Mouse (Mus musculus) hindbrain, embryonic 11.5 days (tissue): ENCODE results near the gene Ncbp3. TPM values are rescaled to one million over a fixed set of nuclear protein-coding genes. Genes with fewer than 3 reads are reported as not detected.
A peak's percentile ranks its signal among the peaks of the same experiment; 100 is the strongest.

Experiments used
- ATAC-seq: fragments of 200-750 bp; cut with Nextera tagmentation; 2 replicates; pipeline ENCODE4 v1.8.0; 2017; ENCODE audit warnings: mild to moderate bottlenecking, moderate TSS enrichment, moderate library complexity; ENCODE audit not compliant: low FRiP score
- DNase-seq: peaks from one replicate; pipeline ENCODE4 v3.0.0-alpha.2; 2015; ENCODE audit warnings: low spot score
- H3K27ac ChIP-seq: fragments of 300-500 bp; sonication (generic); 2 replicates; pipeline ENCODE4 v1.5.1; 2014; ENCODE audit warnings: mild to moderate bottlenecking, low read depth, low read length
- H3K27me3 ChIP-seq: fragments of 300-500 bp; sonication (generic); 2 replicates; pipeline ENCODE4 v1.6.1; 2014; ENCODE audit warnings: mild to moderate bottlenecking, low read length, moderate library complexity, mixed read lengths; ENCODE audit not compliant: control insufficient read depth, insufficient read depth
- H3K36me3 ChIP-seq: fragments of 300-500 bp; sonication (generic); 2 replicates; pipeline ENCODE4 v1.6.1; 2014; ENCODE audit warnings: mild to moderate bottlenecking, low read length, moderate library complexity, mixed read lengths; ENCODE audit not compliant: control insufficient read depth, insufficient read depth
- H3K4me1 ChIP-seq: fragments of 300-500 bp; sonication (generic); replicated peaks from 2 replicates; pipeline ENCODE4 v1.6.1; 2014; ENCODE audit warnings: low read length, mixed read lengths; ENCODE audit not compliant: control insufficient read depth, insufficient read depth
- H3K4me2 ChIP-seq: fragments of 300-500 bp; sonication (generic); replicated peaks from 2 replicates; pipeline ENCODE4 v1.6.1; 2014; ENCODE audit warnings: mild to moderate bottlenecking, low read depth, low read length
- H3K4me3 ChIP-seq: fragments of 300-500 bp; sonication (generic); 2 replicates; pipeline ENCODE4 v1.5.1; 2014; ENCODE audit warnings: low read depth, low read length
- H3K9ac ChIP-seq: fragments of 300-500 bp; sonication (generic); 2 replicates; pipeline ENCODE4 v1.6.1; 2014; ENCODE audit warnings: low read depth, low read length
- H3K9me3 ChIP-seq: fragments of 300-500 bp; sonication (generic); 2 replicates; pipeline ENCODE4 v1.6.1; 2016; ENCODE audit warnings: low read length; ENCODE audit not compliant: control insufficient read depth
- WGBS: fragments of 180-500 bp; shearing (Covaris S2); extraction: QIAGEN DNeasy Blood & Tissue Kit; methylation state at CpG from one replicate; pipeline ENCODE4 v1.1.7; 2014; 5-methylcytosine and 5-hydroxymethylcytosine counted together
- polyA plus RNA-seq: library from polyadenylated mRNA; unstranded; fragments of >200 nt; fragmentation: Nextera tagmentation; extraction: Ambion mirVana; gene quantifications from 2 replicates; pipeline ENCODE4 v1.2.1, GENCODE M21; 2014

The Ncbp3 gene
- polyA plus RNA-seq, 1 experiment from 2014 or later, result 12.5 TPM

DNA sequence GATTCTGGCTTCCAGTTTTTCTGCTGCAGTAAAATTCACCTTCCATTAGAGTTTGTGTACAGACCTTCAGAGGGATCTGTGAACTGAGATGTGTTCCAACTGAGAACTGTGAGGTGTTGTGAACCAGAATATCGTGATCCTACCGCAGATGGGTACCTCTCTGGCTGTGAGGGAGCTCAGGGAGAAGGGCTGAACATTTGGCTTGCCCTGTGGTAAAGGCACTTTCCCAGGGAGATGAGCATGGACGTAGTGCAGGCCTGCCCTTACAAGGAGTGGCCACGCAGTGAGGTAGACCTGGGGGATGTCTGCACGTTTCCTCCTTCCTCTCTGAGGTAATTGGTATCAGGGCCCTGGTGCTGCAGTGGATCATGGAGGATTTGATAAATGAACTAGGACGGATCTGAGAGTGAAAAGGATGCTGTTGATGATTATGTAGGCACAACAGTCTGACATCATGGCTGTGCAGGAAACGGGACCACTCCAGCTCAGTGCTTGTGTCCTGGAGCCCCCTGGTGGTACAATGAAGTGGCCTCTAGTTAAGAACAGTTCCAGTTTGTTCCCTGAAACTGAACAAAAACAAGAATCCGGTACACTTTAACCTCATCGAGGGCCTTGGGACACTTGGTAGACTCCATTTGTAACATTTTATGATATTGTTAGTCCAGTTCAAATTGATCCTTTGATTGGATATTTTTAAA lies 8.3 kb upstream of the Ncbp3 start:
- ATAC-seq (peak; percentile 59; the same call in 1 of the 2 replicates), DNase-seq (peak; percentile 78)
- Histone ChIP-seq H3K4me1 (no peaks in the 10 kb centered on the region), H3K4me2 (no peak overlapping the region), H3K4me3 (no peak overlapping the region), H3K9me3 (no peaks in the 10 kb centered on the region), H3K9ac (no peak overlapping the region), H3K27me3 (no peaks in the 10 kb centered on the region), H3K27ac (no peak overlapping the region), H3K36me3 (no peaks in the 10 kb centered on the region)
- WGBS, result 64% methylated on average over 9 of the region's 9 CpGs

DNA sequence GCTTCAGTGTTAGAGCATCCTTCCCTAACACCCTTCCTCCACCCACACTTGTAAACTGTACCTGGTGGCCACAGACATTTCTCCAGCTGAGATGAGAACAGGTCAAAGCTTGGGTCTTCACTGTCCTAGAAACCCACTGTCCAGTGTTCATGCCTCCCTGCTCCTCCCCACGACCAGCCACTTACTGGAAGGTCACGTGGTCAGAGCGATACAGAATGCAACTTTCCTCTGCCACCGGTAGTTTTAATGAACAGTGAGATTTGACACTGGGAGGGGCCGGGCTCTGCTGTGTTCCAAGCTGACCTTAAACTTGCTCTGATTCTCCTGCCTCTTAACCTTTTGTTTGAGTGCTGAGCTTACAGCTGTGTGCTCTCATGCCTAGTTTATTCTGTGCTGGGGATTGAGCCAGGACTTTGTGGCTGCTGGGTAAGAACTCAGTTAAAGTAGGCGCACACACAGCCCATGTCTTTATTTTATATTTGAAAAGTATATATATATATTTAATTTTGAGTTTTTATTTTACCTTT lies 3.3 kb upstream of the Ncbp3 start:
- no peaks in the 10 kb centered on the region for H3K27me3 ChIP-seq
- no peak overlapping the region for H3K4me3 ChIP-seq
- ATAC-seq (no peak), DNase-seq (no peak)
- H3K9ac ChIP-seq, result no peak overlapping the region
- no peak overlapping the region for H3K27ac ChIP-seq
- no peaks in the 10 kb centered on the region for H3K9me3 ChIP-seq
- H3K4me2 ChIP-seq, result no peak overlapping the region
- H3K36me3 ChIP-seq, result no peaks in the 10 kb centered on the region
- 0 out of 2 replicates have a peak, but pooled peaks cover 2% of the 10 kb centered on the region for H3K4me1 ChIP-seq
- WGBS, result 58% methylated on average over 6 of the region's 6 CpGs

DNA sequence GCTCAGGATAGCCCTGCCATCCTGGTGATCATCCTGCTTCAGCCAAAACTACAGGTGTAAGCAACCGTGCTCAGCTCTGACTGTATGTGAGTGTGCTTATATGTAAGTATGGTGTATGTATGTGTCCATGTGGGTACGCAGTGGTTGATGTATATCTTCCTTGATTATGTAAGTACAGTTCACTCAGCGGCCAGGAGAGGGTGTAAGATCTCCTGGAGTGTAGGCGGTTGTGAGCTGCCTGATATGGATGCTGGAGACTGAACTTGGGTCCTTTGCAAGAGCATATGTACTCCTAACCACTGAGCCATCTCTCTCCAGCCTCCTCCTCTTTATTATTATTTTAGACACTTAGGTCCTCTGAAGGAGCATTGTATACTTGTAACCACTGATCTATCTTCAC lies 2.8 kb upstream of the Ncbp3 start:
- H3K27me3 ChIP-seq, result no peaks in the 10 kb centered on the region
- DNase-seq (no peak), ATAC-seq (no peak)
- H3K4me1 ChIP-seq, result 0 out of 2 replicates have a peak, but pooled peaks cover 2% of the 10 kb centered on the region
- H3K4me3 ChIP-seq, result no peak overlapping the region
- WGBS, result 66% methylated on average over 4 of the region's 4 CpGs
- no peak overlapping the region for H3K4me2 ChIP-seq
- H3K9me3 ChIP-seq, result no peaks in the 10 kb centered on the region
- H3K36me3 ChIP-seq, result no peaks in the 10 kb centered on the region
- no peak overlapping the region for H3K27ac ChIP-seq
- H3K9ac ChIP-seq, result no peak overlapping the region

DNA sequence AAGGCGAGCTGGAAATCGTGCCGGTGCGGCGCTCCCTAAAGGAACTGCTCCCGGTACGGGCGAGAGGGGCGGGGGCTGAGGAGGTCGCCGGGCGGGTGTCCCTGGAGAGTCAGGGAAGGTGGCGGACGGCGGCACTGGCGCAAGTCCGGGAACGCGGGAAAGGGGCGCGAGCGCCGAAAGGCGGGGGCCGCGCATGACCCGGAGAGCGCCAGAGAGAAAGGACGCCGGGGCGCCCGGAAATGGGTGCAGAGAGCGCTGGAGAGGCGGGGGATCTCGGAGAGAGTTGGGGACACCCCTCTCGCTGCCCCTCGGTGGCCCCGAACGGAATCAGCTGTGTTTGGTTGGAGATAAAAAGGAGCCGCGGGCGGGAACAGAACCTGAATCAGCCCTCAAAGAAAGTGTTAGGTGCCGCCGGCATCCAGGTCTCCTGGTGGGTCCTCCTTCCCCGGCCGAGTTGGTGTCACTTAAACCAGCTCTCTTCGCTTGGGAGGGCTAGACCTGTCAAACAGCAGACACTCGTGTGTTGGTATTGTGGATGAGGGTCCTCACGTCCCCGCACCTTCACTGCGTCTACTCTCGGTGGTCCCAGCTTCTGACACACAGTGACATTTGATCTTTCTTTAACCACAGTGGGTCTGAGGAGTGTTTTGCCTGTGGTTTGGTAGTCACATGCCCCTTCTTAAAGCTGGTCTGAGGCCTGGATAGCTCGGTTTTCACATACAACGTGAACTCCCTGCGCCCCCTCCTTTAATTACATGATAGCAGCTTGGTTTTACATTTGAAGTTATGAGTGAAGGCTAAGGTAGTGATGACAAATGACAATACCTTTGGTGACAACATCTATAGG lies 670 bp downstream of the Ncbp3 start:
- peak; percentile 83 for ATAC-seq
- 1% methylated on average over 55 of the region's 55 CpGs for WGBS
- no peaks in the 10 kb centered on the region for H3K36me3 ChIP-seq
- H3K9me3 ChIP-seq, result no peaks in the 10 kb centered on the region
- no peaks in the 10 kb centered on the region for H3K27me3 ChIP-seq
- peak overlapping the region; percentile 91 for H3K4me3 ChIP-seq
- DNase-seq, result no peak
- H3K4me2 ChIP-seq, result peak overlapping the region; percentile 60
- H3K27ac ChIP-seq, result peak overlapping the region; percentile 87
- H3K4me1 ChIP-seq, result 0 out of 2 replicates have a peak, but pooled peaks cover 2% of the 10 kb centered on the region
- peak overlapping the region; percentile 89 for H3K9ac ChIP-seq

DNA sequence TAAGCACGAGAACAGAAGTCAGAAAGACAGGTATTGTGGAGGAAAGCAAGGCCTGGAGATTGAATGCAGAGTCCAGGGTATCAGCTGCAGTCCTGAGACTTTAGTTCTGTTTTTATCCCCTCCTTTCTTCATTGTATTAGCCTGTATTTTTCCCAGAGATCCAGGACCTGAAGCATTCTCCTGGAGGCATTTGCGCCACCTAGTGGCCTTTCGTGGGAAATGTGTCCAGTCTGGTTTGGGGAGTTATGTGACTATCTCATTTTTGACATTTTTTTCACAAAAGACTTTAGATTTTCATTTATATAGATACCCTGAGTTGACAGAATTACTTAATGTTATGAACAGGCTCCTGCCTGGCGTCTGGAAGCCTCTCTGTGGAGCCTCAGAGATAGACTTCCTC lies 1.8 kb downstream of the Ncbp3 start:
- Histone ChIP-seq H3K27ac (no peak overlapping the region), H3K27me3 (no peaks in the 10 kb centered on the region)

DNA sequence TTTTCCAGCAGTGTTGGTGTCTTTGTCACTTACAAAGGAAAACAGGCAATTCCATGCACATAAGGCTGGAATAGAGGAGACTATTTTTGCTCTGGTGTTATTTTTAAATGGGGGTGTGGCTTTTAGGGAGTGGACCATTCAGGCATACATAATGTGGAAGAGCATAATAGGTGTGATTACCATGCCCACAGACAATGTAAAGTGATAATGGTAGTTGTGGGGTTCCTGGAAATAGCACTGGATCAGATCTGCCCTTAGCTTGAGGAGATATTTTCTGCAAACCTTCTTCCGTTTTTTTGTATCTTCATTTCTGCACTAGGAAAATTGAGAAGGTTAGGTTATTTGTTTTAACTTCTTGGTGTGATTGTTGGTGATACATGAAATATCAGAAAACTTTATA lies 5.2 kb downstream of the Ncbp3 start:
- DNase-seq (no peak), ATAC-seq (no peak)
- Histone ChIP-seq H3K4me3 (no peak overlapping the region), H3K9me3 (no peaks in the 10 kb centered on the region), H3K27me3 (no peaks in the 10 kb centered on the region), H3K36me3 (no peaks in the 10 kb centered on the region), H3K27ac (no peak overlapping the region), H3K4me2 (no peak overlapping the region), H3K9ac (no peak overlapping the region), H3K4me1 (0 out of 2 replicates have a peak, but pooled peaks cover 2% of the 10 kb centered on the region)
- 100% methylated on average over 1 of the region's 1 CpGs for WGBS

More for the DNA sequence above, 1.8 kb downstream of the Ncbp3 start:
- H3K4me1 ChIP-seq, result 0 out of 2 replicates have a peak, but pooled peaks cover 2% of the 10 kb centered on the region
- no peak overlapping the region for H3K9ac ChIP-seq
- H3K4me2 ChIP-seq, result peak overlapping the region; percentile 60; the same call in 1 of the 2 replicates
- DNase-seq, result peak; percentile 90
- ATAC-seq, result no peak
- no peaks in the 10 kb centered on the region for H3K36me3 ChIP-seq
- H3K4me3 ChIP-seq, result peak overlapping the region; percentile 91
- WGBS, result 8% methylated on average over 4 of the region's 4 CpGs
- no peaks in the 10 kb centered on the region for H3K9me3 ChIP-seq

DNA sequence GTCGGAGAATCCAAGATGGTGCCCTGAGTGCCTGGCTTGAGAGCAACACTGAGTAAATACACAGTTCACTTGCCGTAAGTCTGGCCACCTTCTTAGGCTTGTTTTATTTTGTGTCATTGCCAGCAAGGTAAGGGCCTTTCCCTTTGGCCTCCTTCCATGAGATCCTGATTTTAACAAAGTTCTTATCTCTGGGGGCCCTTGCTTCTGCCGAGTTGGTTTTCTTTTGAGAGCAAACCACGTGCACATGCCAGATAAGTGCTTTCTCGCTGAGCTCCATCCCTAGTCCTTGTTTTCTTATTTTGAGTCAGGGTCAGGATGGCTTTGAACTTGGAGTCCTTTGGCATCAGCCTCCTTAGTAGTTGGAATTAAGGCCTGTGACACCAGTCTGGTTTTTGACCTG lies 10.1 kb downstream of the Ncbp3 start:
- Histone ChIP-seq H3K4me1 (no peaks in the 10 kb centered on the region), H3K36me3 (no peaks in the 10 kb centered on the region), H3K27ac (no peak overlapping the region), H3K4me3 (no peak overlapping the region), H3K4me2 (no peak overlapping the region), H3K9ac (no peak overlapping the region), H3K9me3 (no peaks in the 10 kb centered on the region), H3K27me3 (no peaks in the 10 kb centered on the region)
- WGBS, result 90% methylated on average over 5 of the region's 5 CpGs
- ATAC-seq (no peak), DNase-seq (no peak)

DNA sequence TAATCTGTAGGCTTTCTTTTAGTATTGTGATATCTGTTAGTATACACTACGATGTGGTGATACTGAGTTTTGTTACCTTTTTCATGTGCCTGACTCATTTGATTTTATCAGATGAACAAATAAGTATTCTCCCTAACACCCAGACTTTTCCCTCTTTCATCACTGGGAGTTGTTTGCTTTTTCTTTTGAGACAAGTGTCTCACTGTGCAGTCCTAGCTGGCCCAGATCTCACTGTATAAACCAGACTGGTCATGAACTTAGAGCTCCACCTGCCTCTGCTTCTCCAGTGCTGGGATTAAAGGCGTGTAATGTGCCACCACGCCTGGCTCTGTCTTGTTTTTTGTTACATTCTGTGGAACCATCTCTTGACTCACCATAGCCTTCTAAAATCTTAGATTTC lies 12.0 kb downstream of the Ncbp3 start:
- Histone ChIP-seq H3K36me3 (no peaks in the 10 kb centered on the region), H3K27me3 (no peaks in the 10 kb centered on the region), H3K9ac (no peak overlapping the region), H3K4me3 (no peak overlapping the region), H3K4me1 (no peaks in the 10 kb centered on the region), H3K27ac (no peak overlapping the region), H3K9me3 (no peaks in the 10 kb centered on the region), H3K4me2 (no peak overlapping the region)
- ATAC-seq (no peak), DNase-seq (no peak)
- WGBS, result 91% methylated on average over 3 of the region's 3 CpGs
